Mouse (Mus musculus): ENCODE measurements around the gene Klk12. TPM values are rescaled to one million over a fixed set of nuclear protein-coding genes. Genes with fewer than 3 reads are reported as not detected.
A peak's percentile ranks its signal among the peaks of the same experiment; 100 is the strongest.

The Klk12 gene
- polyA plus RNA-seq, 1 experiment = not detected

DNA sequence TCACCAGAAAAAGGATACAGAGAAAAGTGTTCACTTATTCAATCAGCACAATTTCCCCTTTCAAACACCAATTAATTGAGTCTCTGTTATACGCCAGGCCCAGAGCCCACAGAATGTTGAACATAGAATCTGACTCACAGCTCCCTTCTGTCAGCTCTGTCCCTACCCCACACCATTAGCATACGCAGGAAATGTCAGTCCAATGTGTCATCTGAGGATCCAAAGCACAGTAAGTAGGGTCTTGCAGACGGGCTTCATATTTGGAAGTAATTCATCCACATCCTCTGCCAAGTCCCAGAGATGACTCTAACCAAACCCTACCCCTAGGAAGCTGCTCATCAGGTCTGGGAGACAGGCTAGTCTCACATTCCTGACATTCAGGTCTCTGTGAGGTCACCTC, 19.4 kb downstream of the Klk12 start:
- no peak for DNase-seq (ENCODE audit: low read depth in 1 of 2, low spot score in 2 of 2)
- Histone ChIP-seq H3K4me3 (ENCODE audit: extremely low read depth, insufficient read depth, insufficient read length) (no peak overlapping the region), H3K36me3 (ENCODE audit: control insufficient read depth, insufficient read depth, low read length) (no peaks in the 10 kb centered on the region), H3K4me1 (ENCODE audit: control insufficient read depth, insufficient read depth, insufficient read length) (no peaks in the 10 kb centered on the region), H3K27me3 (ENCODE audit: control insufficient read depth, insufficient read depth, low read length) (no peaks in the 10 kb centered on the region), H3K27ac (ENCODE audit: insufficient read depth, low read length) (no peak overlapping the region)
- TF ChIP-seq POLR2A (IDR thresholded peaks at IDR 0.05; ENCODE audit: low read depth, low read length) (no peak), CTCF (IDR thresholded peaks at IDR 0.05; ENCODE audit: extremely low read depth, insufficient read depth, insufficient read length, insufficient replicate concordance) (no peak)
- 77% methylated on average over 3 of the region's 3 CpGs for WGBS

DNA sequence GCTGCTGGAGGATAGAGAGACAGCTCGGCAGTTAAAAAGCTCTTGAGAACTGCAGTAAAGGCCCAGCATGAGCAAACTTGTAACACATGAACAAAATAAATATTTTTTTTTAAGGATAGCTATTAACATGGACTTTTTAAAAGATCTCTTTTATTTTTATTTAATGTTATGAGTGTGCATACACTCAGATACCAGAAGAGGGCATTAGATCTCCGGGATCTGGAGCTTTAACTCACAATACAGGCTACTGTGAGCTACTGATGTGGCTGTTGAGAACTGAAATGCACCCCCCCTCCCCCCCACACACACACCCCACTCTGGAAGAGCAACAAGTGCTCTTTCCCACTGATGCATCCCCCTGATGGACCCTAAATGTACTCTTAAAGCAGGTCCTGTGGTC, 20.6 kb downstream of the Klk12 start:
- Histone ChIP-seq H3K4me1 (ENCODE audit: control insufficient read depth, insufficient read depth, insufficient read length) (no peaks in the 10 kb centered on the region), H3K27ac (ENCODE audit: insufficient read depth, low read length) (no peak overlapping the region), H3K27me3 (ENCODE audit: control insufficient read depth, insufficient read depth, low read length) (no peaks in the 10 kb centered on the region), H3K36me3 (ENCODE audit: control insufficient read depth, insufficient read depth, low read length) (no peaks in the 10 kb centered on the region), H3K4me3 (ENCODE audit: extremely low read depth, insufficient read depth, insufficient read length) (no peak overlapping the region)
- WGBS = 60% methylated on average over 2 of the region's 2 CpGs
- TF ChIP-seq CTCF (IDR thresholded peaks at IDR 0.05; ENCODE audit: extremely low read depth, insufficient read depth, insufficient read length, insufficient replicate concordance) = no peak
- TF ChIP-seq POLR2A (IDR thresholded peaks at IDR 0.05; ENCODE audit: low read depth, low read length) = no peak
- DNase-seq (ENCODE audit: low read depth in 1 of 2, low spot score in 2 of 2) = no peak

DNA sequence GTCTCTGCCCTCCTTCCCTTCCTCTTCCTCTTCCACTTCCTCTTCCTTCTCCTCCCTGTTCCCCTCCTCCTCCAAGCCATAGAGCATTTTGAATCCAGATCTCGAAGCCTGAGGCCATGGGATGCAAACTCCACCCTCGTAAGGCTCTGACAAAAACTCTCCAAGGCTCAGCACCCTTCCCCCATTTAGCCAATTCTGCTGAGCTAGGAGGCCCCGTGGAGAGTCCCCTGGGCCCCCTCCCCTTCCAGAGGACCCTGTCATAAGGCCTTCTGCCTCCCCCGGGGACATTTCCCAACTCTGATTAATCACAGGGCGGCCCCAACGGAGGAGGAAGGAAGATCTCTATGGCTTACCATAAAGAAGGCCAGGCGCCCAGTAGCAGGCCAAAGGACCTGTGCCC, 22.9 kb downstream of the Klk12 start, which contains the start of gene Klk9:
Klk9 (plus strand) TSS at position 301 of the 400 bp plus-strand sequence.
- Histone ChIP-seq H3K4me3 (ENCODE audit: extremely low read depth, insufficient read depth, insufficient read length) (no peak within 1 kb of the TSS), H3K27me3 (ENCODE audit: control insufficient read depth, insufficient read depth, low read length) (no peaks in the 10 kb centered on the region), H3K36me3 (ENCODE audit: control insufficient read depth, insufficient read depth, low read length) (no peaks in the 10 kb centered on the region), H3K27ac (ENCODE audit: insufficient read depth, low read length) (no peak within 1 kb of the TSS), H3K4me1 (ENCODE audit: control insufficient read depth, insufficient read depth, insufficient read length) (no peaks in the 10 kb centered on the region)
- whole genome bisulfite sequencing = 81% methylated on average over 7 of the region's 7 CpGs
- TF ChIP-seq POLR2A (IDR thresholded peaks at IDR 0.05; ENCODE audit: low read depth, low read length) (no peak), CTCF (IDR thresholded peaks at IDR 0.05; ENCODE audit: extremely low read depth, insufficient read depth, insufficient read length, insufficient replicate concordance) (no peak)
- no peak for DNase-seq (ENCODE audit: low read depth in 1 of 2, low spot score in 2 of 2)

DNA sequence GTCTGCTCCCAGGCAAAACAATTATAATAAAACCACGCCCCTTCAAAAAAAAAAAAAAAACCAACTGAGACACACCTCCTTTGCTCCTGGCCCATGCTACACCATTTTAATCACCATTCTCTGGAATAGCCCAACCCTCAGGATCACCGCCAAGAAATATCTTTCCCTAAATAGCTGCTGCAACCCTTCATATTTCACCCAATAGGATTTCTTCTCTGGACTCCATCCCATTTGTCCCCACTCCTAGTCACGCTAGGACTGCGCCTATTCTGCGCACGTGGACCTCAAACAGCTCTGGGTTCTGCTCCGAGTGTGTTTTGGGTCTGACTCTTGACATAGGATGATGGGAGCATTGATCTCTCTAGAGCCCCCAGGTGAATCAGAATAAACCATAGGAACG, 27.7 kb downstream of the Klk12 start:
- TF ChIP-seq CTCF (IDR thresholded peaks at IDR 0.05; ENCODE audit: extremely low read depth, insufficient read depth, insufficient read length, insufficient replicate concordance) (no peak), POLR2A (IDR thresholded peaks at IDR 0.05; ENCODE audit: low read depth, low read length) (no peak)
- H3K4me3 ChIP-seq (ENCODE audit: extremely low read depth, insufficient read depth, insufficient read length) = no peak overlapping the region
- H3K27ac ChIP-seq (ENCODE audit: insufficient read depth, low read length) = no peak overlapping the region
- no peak for DNase-seq (ENCODE audit: low read depth in 1 of 2, low spot score in 2 of 2)
- H3K4me1 ChIP-seq (ENCODE audit: control insufficient read depth, insufficient read depth, insufficient read length) = no peaks in the 10 kb centered on the region; the same call in 1 of the 2 replicates
- H3K36me3 ChIP-seq (ENCODE audit: control insufficient read depth, insufficient read depth, low read length) = no peaks in the 10 kb centered on the region
- H3K27me3 ChIP-seq (ENCODE audit: control insufficient read depth, insufficient read depth, low read length) = no peaks in the 10 kb centered on the region
- WGBS = 41% methylated on average over 8 of the region's 8 CpGs

DNA sequence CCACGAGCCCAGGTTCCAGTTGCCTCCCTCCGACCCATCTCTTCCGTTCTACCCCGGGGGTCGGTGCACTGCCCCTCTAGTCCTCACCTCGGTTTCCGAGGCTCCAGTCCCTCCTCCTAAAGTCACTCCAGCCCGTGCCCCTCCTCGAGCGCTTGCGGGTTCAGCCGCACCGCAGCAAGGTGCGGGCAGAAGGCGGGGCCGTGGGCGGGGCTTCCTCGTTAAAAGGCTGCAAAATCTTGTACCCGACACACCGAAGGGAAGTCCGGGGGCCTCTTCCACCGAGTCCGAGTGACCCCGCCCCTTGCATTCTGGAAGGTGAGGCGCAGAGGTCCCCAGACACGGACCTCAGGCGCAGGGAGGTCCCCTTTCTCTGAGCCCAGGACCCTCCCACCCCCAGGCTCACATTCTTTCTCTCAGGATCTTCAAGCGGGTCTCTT, 28.7 kb downstream of the Klk12 start, which contains the start of gene Klk8:
Klk8 (plus strand) TSS at position 245 of the 437 bp plus-strand sequence.
- DNase-seq (ENCODE audit: low read depth in 1 of 2, low spot score in 2 of 2) = peak in 1 of 2 experiments; percentile 26
- TF ChIP-seq POLR2A (IDR thresholded peaks at IDR 0.05; ENCODE audit: low read depth, low read length) (no peak), CTCF (IDR thresholded peaks at IDR 0.05; ENCODE audit: extremely low read depth, insufficient read depth, insufficient read length, insufficient replicate concordance) (no peak)
- Histone ChIP-seq H3K27me3 (ENCODE audit: control insufficient read depth, insufficient read depth, low read length) (no peaks in the 10 kb centered on the region), H3K27ac (ENCODE audit: insufficient read depth, low read length) (no peak within 1 kb of the TSS), H3K36me3 (ENCODE audit: control insufficient read depth, insufficient read depth, low read length) (no peaks in the 10 kb centered on the region), H3K4me1 (ENCODE audit: control insufficient read depth, insufficient read depth, insufficient read length) (no peaks in the 10 kb centered on the region; the same call in 1 of the 2 replicates), H3K4me3 (ENCODE audit: extremely low read depth, insufficient read depth, insufficient read length) (peak within 1 kb of the TSS; percentile 59; the same call in 1 of the 2 replicates)
- WGBS = under 1% methylated on average over 28 of the region's 28 CpGs

DNA sequence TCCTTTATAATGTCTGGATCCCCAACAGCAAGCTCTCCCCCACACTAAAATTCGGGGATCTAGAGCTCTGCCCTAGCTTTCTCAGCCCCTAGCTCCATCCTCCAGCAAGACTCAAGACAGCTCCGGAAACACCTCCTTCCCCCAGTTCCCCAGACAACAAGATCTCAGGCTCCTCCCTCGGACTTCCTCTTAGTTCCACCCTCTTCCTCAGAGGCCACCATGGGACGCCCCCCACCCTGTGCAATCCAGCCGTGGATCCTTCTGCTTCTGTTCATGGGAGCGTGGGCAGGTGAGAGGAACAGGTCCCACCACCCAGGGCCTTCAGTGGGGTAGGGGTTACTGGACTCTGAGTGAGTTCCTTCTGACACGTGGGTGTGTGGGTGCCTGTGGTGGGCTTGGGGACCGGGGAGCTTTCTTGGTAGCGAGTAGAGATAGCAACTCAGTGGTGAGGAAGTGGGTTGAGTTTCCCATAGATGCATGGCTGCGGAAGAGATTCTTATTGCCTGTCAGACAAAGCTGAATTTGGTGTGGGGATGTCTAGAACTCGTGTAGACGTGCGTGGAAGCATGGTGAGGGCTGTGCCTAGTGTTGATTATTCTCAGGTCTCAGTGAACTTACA, 29.3 kb downstream of the Klk12 start:
- H3K4me1 ChIP-seq (ENCODE audit: control insufficient read depth, insufficient read depth, insufficient read length) = no peaks in the 10 kb centered on the region; the same call in 1 of the 2 replicates
- no peak overlapping the region for H3K27ac ChIP-seq (ENCODE audit: insufficient read depth, low read length)
- TF ChIP-seq POLR2A (IDR thresholded peaks at IDR 0.05; ENCODE audit: low read depth, low read length) (no peak), CTCF (IDR thresholded peaks at IDR 0.05; ENCODE audit: extremely low read depth, insufficient read depth, insufficient read length, insufficient replicate concordance) (no peak)
- no peaks in the 10 kb centered on the region for H3K36me3 ChIP-seq (ENCODE audit: control insufficient read depth, insufficient read depth, low read length)
- 8% methylated on average over 13 of the region's 13 CpGs for WGBS
- no peak for DNase-seq (ENCODE audit: low read depth in 1 of 2, low spot score in 2 of 2)
- H3K4me3 ChIP-seq (ENCODE audit: extremely low read depth, insufficient read depth, insufficient read length) = peak overlapping the region; percentile 59; the same call in 1 of the 2 replicates
- H3K27me3 ChIP-seq (ENCODE audit: control insufficient read depth, insufficient read depth, low read length) = no peaks in the 10 kb centered on the region

DNA sequence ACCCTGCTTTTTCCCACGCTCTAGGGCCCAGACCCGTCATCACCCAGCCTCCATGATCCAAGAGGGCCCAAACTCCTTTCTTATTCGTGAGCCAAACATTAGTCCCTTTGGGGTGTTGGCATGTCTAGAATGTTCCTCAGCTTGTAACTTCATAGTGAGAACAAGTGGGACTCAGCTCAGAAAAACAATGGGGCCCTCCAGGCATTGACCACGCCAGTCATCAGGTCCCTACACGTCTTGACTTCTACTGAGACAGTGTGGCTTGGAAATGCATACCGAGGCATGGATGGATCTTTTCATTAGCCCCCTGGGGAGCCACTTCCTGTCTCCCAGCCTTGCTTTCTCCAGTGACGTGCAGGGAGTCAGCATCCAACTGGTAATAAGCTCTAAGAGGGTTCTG, 31.2 kb downstream of the Klk12 start:
- Histone ChIP-seq H3K4me1 (ENCODE audit: control insufficient read depth, insufficient read depth, insufficient read length) (no peaks in the 10 kb centered on the region; the same call in 1 of the 2 replicates), H3K36me3 (ENCODE audit: control insufficient read depth, insufficient read depth, low read length) (no peaks in the 10 kb centered on the region), H3K27me3 (ENCODE audit: control insufficient read depth, insufficient read depth, low read length) (no peaks in the 10 kb centered on the region), H3K27ac (ENCODE audit: insufficient read depth, low read length) (no peak overlapping the region), H3K4me3 (ENCODE audit: extremely low read depth, insufficient read depth, insufficient read length) (no peak overlapping the region)
- WGBS = 79% methylated on average over 7 of the region's 7 CpGs
- TF ChIP-seq CTCF (IDR thresholded peaks at IDR 0.05; ENCODE audit: extremely low read depth, insufficient read depth, insufficient read length, insufficient replicate concordance) (no peak), POLR2A (IDR thresholded peaks at IDR 0.05; ENCODE audit: low read depth, low read length) (no peak)
- DNase-seq (ENCODE audit: low read depth in 1 of 2, low spot score in 2 of 2) = no peak
